Mouse (Mus musculus) left cerebral cortex, adult 9 months (tissue): Measurements from ENCODE around the gene Ing5.
"Not testable (repeated sequence)": the region's sequence is repeated elsewhere in the genome, so short reads cannot be mapped to it uniquely, and the experiment has no call there.

ENCODE experiments used
- DNase-seq, 2 experiments: peaks; one replicate each; pipeline ENCODE4 v3.0.0; 2022; ENCODE audit warnings: low spot score in 2 of 2

Gene Ing5

GRCm38 (mm10) chr1:93861048-93861447 lies 57.3 kb downstream of the Ing5 start, which contains the start of gene Gal3st2:
Gene Gal3st2, plus strand, starts transcription at chr1:93861306.
- DNase-seq: not testable (repeated sequence)
